Mouse (Mus musculus) lung, embryonic 15.5 days (tissue): Measurements from ENCODE around the gene Cpt2. TPM values are rescaled to one million over a fixed set of nuclear protein-coding genes. Genes with fewer than 3 reads are reported as not detected.
A peak's percentile ranks its signal among the peaks of the same experiment; 100 is the strongest.

ENCODE experiments used
- ATAC-seq: fragments of 200-750 bp; cut with Nextera tagmentation; 2 replicates; pipeline ENCODE4 v1.8.0; 2017; ENCODE audit warnings: moderate number of reproducible peaks, borderline replicate concordance; ENCODE audit not compliant: low FRiP score, low TSS enrichment; ENCODE audit errors: extremely low read depth
- H3K27ac ChIP-seq: fragments of 300-500 bp; sonication (generic); 2 replicates; pipeline ENCODE4 v1.5.1; 2015; ENCODE audit warnings: moderate library complexity, mild to moderate bottlenecking, inconsistent platforms
- H3K27me3 ChIP-seq: fragments of 300-500 bp; sonication (generic); 2 replicates; pipeline ENCODE4 v1.6.1; 2015; ENCODE audit warnings: inconsistent platforms
- H3K36me3 ChIP-seq: fragments of 300-500 bp; sonication (generic); 2 replicates; pipeline ENCODE4 v1.6.1; 2015; ENCODE audit warnings: inconsistent platforms
- H3K4me1 ChIP-seq: fragments of 300-500 bp; sonication (generic); 2 replicates; pipeline ENCODE4 v1.6.1; 2015; ENCODE audit warnings: inconsistent platforms
- H3K4me2 ChIP-seq: fragments of 300-500 bp; sonication (generic); 2 replicates; pipeline ENCODE4 v1.6.1; 2015; ENCODE audit warnings: inconsistent platforms, mild to moderate bottlenecking, moderate library complexity
- H3K4me3 ChIP-seq: fragments of 300-500 bp; sonication (generic); 2 replicates; pipeline ENCODE4 v1.5.1; 2015; ENCODE audit warnings: mild to moderate bottlenecking, inconsistent platforms
- H3K9ac ChIP-seq: fragments of 300-500 bp; sonication (generic); 2 replicates; pipeline ENCODE4 v1.6.1; 2015; ENCODE audit warnings: inconsistent platforms
- H3K9me3 ChIP-seq: fragments of 300-500 bp; sonication (generic); 2 replicates; pipeline ENCODE4 v1.6.1; 2016; ENCODE audit warnings: inconsistent platforms
- WGBS: fragments of 180-500 bp; shearing (Covaris S2); methylation state at CpG from one replicate; pipeline ENCODE4 v1.1.7; 2015; 5-methylcytosine and 5-hydroxymethylcytosine counted together
- polyA plus RNA-seq: library from polyadenylated mRNA; unstranded; fragments of >200 nt; fragmentation: Nextera tagmentation; extraction: Ambion mirVana; gene quantifications from 2 replicates; pipeline ENCODE4 v1.2.1, GENCODE M21; 2015

Gene Cpt2
- polyA plus RNA-seq, 1 experiment from 2014 or later, result 43.8 TPM

- H3K9ac ChIP-seq, result no peak overlapping the region
- H3K27ac ChIP-seq, result no peak overlapping the region
- H3K27me3 ChIP-seq, result 0 out of 2 replicates have a peak, but pooled peaks cover 3% of the 10 kb centered on the region
- H3K36me3 ChIP-seq, result no peaks in the 10 kb centered on the region
- ATAC-seq, result no peak
- 80% methylated on average over 2 of the region's 2 CpGs for whole genome bisulfite sequencing
- no peak overlapping the region for H3K4me3 ChIP-seq
- H3K9me3 ChIP-seq, result no peaks in the 10 kb centered on the region
- H3K4me1 ChIP-seq, result no peaks in the 10 kb centered on the region
- H3K4me2 ChIP-seq, result no peak overlapping the region
Observed at GRCm38 (mm10) chr4:107944141-107944540, 20.7 kb upstream of the Cpt2 start.

- no peak overlapping the region for H3K4me3 ChIP-seq
- H3K4me2 ChIP-seq, result no peak overlapping the region
- no peak overlapping the region for H3K27ac ChIP-seq
- H3K27me3 ChIP-seq, result 0 out of 2 replicates have a peak, but pooled peaks cover 3% of the 10 kb centered on the region
- no peaks in the 10 kb centered on the region for H3K36me3 ChIP-seq
- H3K9ac ChIP-seq, result no peak overlapping the region
- no peak for ATAC-seq
- H3K4me1 ChIP-seq, result peaks cover 6% of the 10 kb centered on the region
- WGBS, result 81% methylated on average over 7 of the region's 7 CpGs
- no peaks in the 10 kb centered on the region for H3K9me3 ChIP-seq
Observed at GRCm38 (mm10) chr4:107942741-107943140, 19.3 kb upstream of the Cpt2 start.

- peaks cover 11% of the 10 kb centered on the region for H3K4me1 ChIP-seq
- 51% methylated on average over 2 of the region's 2 CpGs for WGBS
- H3K9me3 ChIP-seq, result no peaks in the 10 kb centered on the region
- no peak overlapping the region for H3K4me3 ChIP-seq
- peak overlapping the region; percentile 56; the same call in 1 of the 2 replicates for H3K27ac ChIP-seq
- no peak overlapping the region for H3K9ac ChIP-seq
- 0 out of 2 replicates have a peak, but pooled peaks cover 3% of the 10 kb centered on the region for H3K27me3 ChIP-seq
- no peaks in the 10 kb centered on the region for H3K36me3 ChIP-seq
- no peak for ATAC-seq
- no peak overlapping the region for H3K4me2 ChIP-seq
Observed at GRCm38 (mm10) chr4:107938124-107938523, 14.7 kb upstream of the Cpt2 start.

DNA sequence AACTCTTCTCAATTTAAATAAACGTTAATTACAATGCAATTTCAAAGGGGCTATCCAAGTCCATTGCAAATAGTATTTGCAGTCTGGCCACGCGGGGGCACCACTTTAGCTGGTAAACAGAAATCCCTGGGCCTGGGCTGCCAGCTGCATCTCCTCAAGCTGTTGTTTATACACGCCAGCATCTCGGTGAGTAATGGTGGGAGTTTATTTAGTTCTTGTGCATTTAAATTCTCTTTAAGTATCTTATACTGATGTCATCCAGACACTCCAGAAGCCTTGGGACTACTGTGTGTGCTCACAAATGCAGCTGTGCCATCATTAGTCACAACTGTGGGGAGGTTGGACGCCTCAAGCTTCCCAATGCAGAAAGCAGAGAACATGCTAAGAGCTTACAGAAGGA lies 13.9 kb upstream of the Cpt2 start:
- Histone ChIP-seq H3K27ac (peak overlapping the region; percentile 56), H3K4me1 (peaks cover 11% of the 10 kb centered on the region), H3K4me2 (no peak overlapping the region; the same call in 1 of the 2 replicates), H3K4me3 (no peak overlapping the region), H3K9me3 (no peaks in the 10 kb centered on the region), H3K27me3 (0 out of 2 replicates have a peak, but pooled peaks cover 3% of the 10 kb centered on the region), H3K36me3 (no peaks in the 10 kb centered on the region), H3K9ac (no peak overlapping the region)
- ATAC-seq, result peak; percentile 86
- 9% methylated on average over 6 of the region's 6 CpGs for WGBS

- WGBS, result 55% methylated on average over 3 of the region's 3 CpGs
- H3K36me3 ChIP-seq, result no peaks in the 10 kb centered on the region
- H3K27ac ChIP-seq, result no peak overlapping the region
- H3K4me3 ChIP-seq, result no peak overlapping the region
- H3K9ac ChIP-seq, result no peak overlapping the region
- no peaks in the 10 kb centered on the region for H3K9me3 ChIP-seq
- ATAC-seq, result no peak
- H3K4me2 ChIP-seq, result no peak overlapping the region
- H3K27me3 ChIP-seq, result 0 out of 2 replicates have a peak, but pooled peaks cover 3% of the 10 kb centered on the region
- peaks cover 11% of the 10 kb centered on the region for H3K4me1 ChIP-seq
Observed at GRCm38 (mm10) chr4:107935254-107935653, 11.8 kb upstream of the Cpt2 start.

DNA sequence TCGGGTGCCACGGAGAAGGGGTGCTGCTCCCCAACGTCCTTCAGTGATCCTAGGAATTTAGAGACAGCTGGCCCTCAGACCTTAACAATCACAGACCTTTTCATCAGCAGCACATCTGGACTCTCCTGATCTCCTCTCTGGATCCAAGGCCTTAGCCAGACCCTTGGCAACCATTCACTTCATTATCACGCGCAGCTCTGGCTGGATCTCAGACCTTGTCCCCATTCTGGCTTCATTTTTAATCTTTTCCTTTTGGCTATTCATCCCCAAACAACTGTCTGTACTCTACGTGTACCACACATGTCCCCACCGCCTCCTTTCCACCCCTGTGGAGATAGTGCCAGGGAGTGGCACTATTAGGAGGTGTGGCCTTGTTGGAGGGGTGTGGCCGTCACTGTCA lies 9.8 kb upstream of the Cpt2 start:
- H3K4me1 ChIP-seq, result peaks cover 9% of the 10 kb centered on the region
- ATAC-seq, result no peak
- WGBS, result 72% methylated on average over 8 of the region's 8 CpGs
- no peaks in the 10 kb centered on the region for H3K9me3 ChIP-seq
- no peaks in the 10 kb centered on the region for H3K27me3 ChIP-seq
- H3K36me3 ChIP-seq, result no peaks in the 10 kb centered on the region
- H3K27ac ChIP-seq, result no peak overlapping the region
- H3K4me3 ChIP-seq, result no peak overlapping the region
- H3K4me2 ChIP-seq, result no peak overlapping the region
- H3K9ac ChIP-seq, result no peak overlapping the region

DNA sequence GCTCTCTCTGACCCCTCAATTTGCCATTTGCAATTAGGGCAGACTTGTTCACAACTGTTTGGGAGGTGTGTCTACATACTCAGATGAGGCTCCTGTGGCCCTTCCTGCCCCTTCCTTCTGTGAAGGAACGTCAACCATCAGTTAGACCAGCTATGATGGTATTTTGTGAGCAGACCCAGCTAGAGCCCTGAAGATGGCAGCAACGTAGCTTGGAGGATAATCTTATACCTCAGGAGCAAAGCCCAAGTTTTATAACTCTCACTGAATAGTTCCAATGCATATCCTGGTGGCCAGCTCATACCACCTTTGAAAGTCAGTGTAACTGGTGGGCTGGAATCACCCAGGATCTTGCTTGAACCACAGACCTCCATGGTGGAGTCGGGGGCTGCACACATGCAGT lies 8.0 kb upstream of the Cpt2 start:
- Histone ChIP-seq H3K9me3 (no peaks in the 10 kb centered on the region), H3K4me3 (no peak overlapping the region), H3K27ac (no peak overlapping the region), H3K27me3 (no peaks in the 10 kb centered on the region), H3K36me3 (no peaks in the 10 kb centered on the region), H3K4me1 (no peaks in the 10 kb centered on the region), H3K9ac (no peak overlapping the region), H3K4me2 (no peak overlapping the region)
- WGBS, result 82% methylated on average over 3 of the region's 3 CpGs
- no peak for ATAC-seq

GRCm38 (mm10) chr4:107928726-107929125 lies 5.3 kb upstream of the Cpt2 start:
- H3K36me3 ChIP-seq, result no peaks in the 10 kb centered on the region
- no peaks in the 10 kb centered on the region for H3K4me1 ChIP-seq
- H3K4me3 ChIP-seq, result no peak overlapping the region
- no peaks in the 10 kb centered on the region for H3K9me3 ChIP-seq
- H3K27me3 ChIP-seq, result no peaks in the 10 kb centered on the region
- H3K4me2 ChIP-seq, result no peak overlapping the region
- H3K27ac ChIP-seq, result no peak overlapping the region
- ATAC-seq, result no peak
- 78% methylated on average over 2 of the region's 2 CpGs for WGBS
- no peak overlapping the region for H3K9ac ChIP-seq

GRCm38 (mm10) chr4:107928269-107928668 lies 4.9 kb upstream of the Cpt2 start:
- Histone ChIP-seq H3K27ac (no peak overlapping the region), H3K9ac (no peak overlapping the region), H3K4me2 (no peak overlapping the region), H3K4me1 (no peaks in the 10 kb centered on the region), H3K9me3 (no peaks in the 10 kb centered on the region), H3K36me3 (no peaks in the 10 kb centered on the region), H3K4me3 (no peak overlapping the region), H3K27me3 (no peaks in the 10 kb centered on the region)
- 65% methylated on average over 2 of the region's 2 CpGs for WGBS
- no peak for ATAC-seq

- Histone ChIP-seq H3K4me1 (peaks cover 24% of the 10 kb centered on the region), H3K36me3 (no peaks in the 10 kb centered on the region), H3K4me3 (peak overlapping the region; percentile 92), H3K9ac (no peak overlapping the region), H3K27ac (peak overlapping the region; percentile 86), H3K4me2 (peak overlapping the region; percentile 77), H3K27me3 (no peaks in the 10 kb centered on the region), H3K9me3 (no peaks in the 10 kb centered on the region)
- peak; percentile 24; the same call in 1 of the 2 replicates for ATAC-seq
- 44% methylated on average over 7 of the region's 7 CpGs for WGBS
Observed at GRCm38 (mm10) chr4:107923803-107924194, 389 bp upstream of the Cpt2 start.

DNA sequence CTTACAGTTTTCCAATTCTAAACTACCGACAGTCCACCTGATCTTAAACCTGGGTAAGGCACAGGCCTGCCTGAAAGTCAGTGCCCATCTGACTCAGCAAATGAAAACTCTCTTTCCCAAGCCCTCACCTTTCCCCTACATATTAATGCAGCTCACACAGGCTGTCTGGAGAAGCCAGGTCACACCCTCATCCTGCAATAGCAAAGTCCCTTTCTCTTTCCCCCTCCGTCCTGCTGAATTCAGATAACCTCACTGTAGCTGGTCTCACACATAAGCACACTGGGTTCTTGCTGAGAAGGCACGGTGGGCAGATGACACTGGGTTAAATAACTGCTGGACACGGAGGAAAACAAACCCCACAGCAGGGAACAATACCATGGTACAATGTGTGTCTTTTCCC lies 1.5 kb downstream of the Cpt2 start:
- no peaks in the 10 kb centered on the region for H3K36me3 ChIP-seq
- H3K4me2 ChIP-seq, result peak overlapping the region; percentile 77
- H3K27ac ChIP-seq, result no peak overlapping the region
- no peak for ATAC-seq
- H3K9ac ChIP-seq, result 0 out of 2 replicates have a peak overlapping the region, but pooled peaks have one; percentile 92
- peaks cover 24% of the 10 kb centered on the region for H3K4me1 ChIP-seq
- peak overlapping the region; percentile 92; the same call in 1 of the 2 replicates for H3K4me3 ChIP-seq
- 61% methylated on average over 4 of the region's 4 CpGs for WGBS
- no peaks in the 10 kb centered on the region for H3K27me3 ChIP-seq
- no peaks in the 10 kb centered on the region for H3K9me3 ChIP-seq

DNA sequence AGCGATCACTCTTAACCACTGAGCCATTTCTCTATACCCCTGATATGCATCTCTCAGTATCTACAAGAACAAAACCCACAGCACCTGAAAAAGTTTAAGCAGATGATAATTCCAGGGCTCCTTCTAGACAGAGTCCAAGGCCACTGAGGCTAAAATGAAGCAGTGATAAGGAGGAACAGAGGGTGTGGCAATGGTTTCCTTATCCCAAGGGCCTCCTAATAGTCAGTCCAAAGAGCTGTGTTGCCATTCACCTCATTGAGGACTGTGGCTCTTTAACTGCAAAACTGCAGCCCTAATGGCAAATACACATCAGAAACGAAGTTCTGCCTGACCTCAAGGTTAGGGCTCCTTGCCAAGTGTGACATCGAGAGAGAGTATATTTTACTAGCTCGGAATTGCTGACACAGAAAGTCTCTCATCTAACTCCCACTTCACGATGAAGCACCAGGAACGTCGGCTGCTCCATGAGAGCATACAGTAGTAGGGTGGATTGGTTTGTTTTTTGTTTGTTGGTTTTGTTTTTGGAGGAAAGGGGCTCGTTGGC lies 2.2 kb downstream of the Cpt2 start:
- Histone ChIP-seq H3K9me3 (no peaks in the 10 kb centered on the region), H3K4me2 (no peak overlapping the region), H3K36me3 (no peaks in the 10 kb centered on the region), H3K4me3 (no peak overlapping the region), H3K27me3 (no peaks in the 10 kb centered on the region), H3K4me1 (peaks cover 24% of the 10 kb centered on the region), H3K9ac (no peak overlapping the region), H3K27ac (no peak overlapping the region)
- WGBS, result 44% methylated on average over 8 of the region's 8 CpGs
- ATAC-seq, result no peak

GRCm38 (mm10) chr4:107920336-107920735 lies 3.1 kb downstream of the Cpt2 start:
- Histone ChIP-seq H3K4me3 (no peak overlapping the region), H3K27me3 (no peaks in the 10 kb centered on the region), H3K9me3 (no peaks in the 10 kb centered on the region), H3K9ac (no peak overlapping the region), H3K4me1 (peaks cover 24% of the 10 kb centered on the region), H3K36me3 (no peaks in the 10 kb centered on the region), H3K4me2 (no peak overlapping the region), H3K27ac (no peak overlapping the region)
- ATAC-seq, result no peak
- 73% methylated on average over 2 of the region's 2 CpGs for WGBS
